Mouse (Mus musculus): Measurements from ENCODE around the gene Slc34a3. TPM values are rescaled to one million over a fixed set of nuclear protein-coding genes. Genes with fewer than 3 reads are reported as not detected.

Gene Slc34a3
- polyA plus RNA-seq, 1 experiment: 0.06 TPM

GRCm38 (mm10) chr2:25267241-25267640 lies 33.1 kb upstream of the Slc34a3 start:
- H3K27me3 ChIP-seq (ENCODE audit: control insufficient read depth, insufficient read depth, low read length): no peaks in the 10 kb centered on the region
- no peak overlapping the region for H3K27ac ChIP-seq (ENCODE audit: insufficient read depth, low read length)
- H3K4me3 ChIP-seq (ENCODE audit: extremely low read depth, insufficient read depth, insufficient read length): no peak overlapping the region
- peaks cover 20% of the 10 kb centered on the region for H3K4me1 ChIP-seq (ENCODE audit: control insufficient read depth, insufficient read depth, insufficient read length)
- peaks cover 5% of the 10 kb centered on the region for H3K36me3 ChIP-seq (ENCODE audit: control insufficient read depth, insufficient read depth, low read length)
- no peak for DNase-seq (ENCODE audit: low read depth in 1 of 2, low spot score in 2 of 2)
- no peak for TF ChIP-seq POLR2A (IDR thresholded peaks at IDR 0.05; ENCODE audit: low read depth, low read length)
- TF ChIP-seq CTCF (IDR thresholded peaks at IDR 0.05; ENCODE audit: extremely low read depth, insufficient read depth, insufficient read length, insufficient replicate concordance): no peak

GRCm38 (mm10) chr2:25266720-25267119 lies 32.6 kb upstream of the Slc34a3 start:
- peaks cover 20% of the 10 kb centered on the region for H3K4me1 ChIP-seq (ENCODE audit: control insufficient read depth, insufficient read depth, insufficient read length)
- DNase-seq (ENCODE audit: low read depth in 1 of 2, low spot score in 2 of 2): no peak
- peaks cover 5% of the 10 kb centered on the region for H3K36me3 ChIP-seq (ENCODE audit: control insufficient read depth, insufficient read depth, low read length)
- no peak overlapping the region for H3K27ac ChIP-seq (ENCODE audit: insufficient read depth, low read length)
- WGBS: 61% methylated on average over 2 of the region's 2 CpGs
- TF ChIP-seq POLR2A (IDR thresholded peaks at IDR 0.05; ENCODE audit: low read depth, low read length) (no peak), CTCF (IDR thresholded peaks at IDR 0.05; ENCODE audit: extremely low read depth, insufficient read depth, insufficient read length, insufficient replicate concordance) (no peak)
- H3K27me3 ChIP-seq (ENCODE audit: control insufficient read depth, insufficient read depth, low read length): no peaks in the 10 kb centered on the region
- H3K4me3 ChIP-seq (ENCODE audit: extremely low read depth, insufficient read depth, insufficient read length): no peak overlapping the region

- no peak overlapping the region for H3K4me3 ChIP-seq (ENCODE audit: extremely low read depth, insufficient read depth, insufficient read length)
- H3K36me3 ChIP-seq (ENCODE audit: control insufficient read depth, insufficient read depth, low read length): peaks cover 5% of the 10 kb centered on the region
- H3K27ac ChIP-seq (ENCODE audit: insufficient read depth, low read length): 0 out of 2 replicates have a peak overlapping the region, but pooled peaks have one; percentile 1
- no peaks in the 10 kb centered on the region for H3K27me3 ChIP-seq (ENCODE audit: control insufficient read depth, insufficient read depth, low read length)
- TF ChIP-seq CTCF (IDR thresholded peaks at IDR 0.05; ENCODE audit: extremely low read depth, insufficient read depth, insufficient read length, insufficient replicate concordance) (no peak), POLR2A (IDR thresholded peaks at IDR 0.05; ENCODE audit: low read depth, low read length) (no peak)
- DNase-seq (ENCODE audit: low read depth in 1 of 2, low spot score in 2 of 2): no peak
- peaks cover 20% of the 10 kb centered on the region for H3K4me1 ChIP-seq (ENCODE audit: control insufficient read depth, insufficient read depth, insufficient read length)
- WGBS: 47% methylated on average over 6 of the region's 6 CpGs
Observed at GRCm38 (mm10) chr2:25265897-25266656, 31.9 kb upstream of the Slc34a3 start.

- Histone ChIP-seq H3K27ac (ENCODE audit: insufficient read depth, low read length) (no peak overlapping the region), H3K4me1 (ENCODE audit: control insufficient read depth, insufficient read depth, insufficient read length) (peaks cover 20% of the 10 kb centered on the region), H3K36me3 (ENCODE audit: control insufficient read depth, insufficient read depth, low read length) (peaks cover 3% of the 10 kb centered on the region), H3K4me3 (ENCODE audit: extremely low read depth, insufficient read depth, insufficient read length) (no peak overlapping the region), H3K27me3 (ENCODE audit: control insufficient read depth, insufficient read depth, low read length) (no peaks in the 10 kb centered on the region)
- TF ChIP-seq POLR2A (IDR thresholded peaks at IDR 0.05; ENCODE audit: low read depth, low read length) (no peak), CTCF (IDR thresholded peaks at IDR 0.05; ENCODE audit: extremely low read depth, insufficient read depth, insufficient read length, insufficient replicate concordance) (no peak)
- no peak for DNase-seq (ENCODE audit: low read depth in 1 of 2, low spot score in 2 of 2)
- 75% methylated on average over 3 of the region's 3 CpGs for WGBS
Observed at GRCm38 (mm10) chr2:25264851-25265250, 30.7 kb upstream of the Slc34a3 start.

GRCm38 (mm10) chr2:25264286-25264660 lies 30.1 kb upstream of the Slc34a3 start:
- Histone ChIP-seq H3K27ac (ENCODE audit: insufficient read depth, low read length) (no peak overlapping the region), H3K27me3 (ENCODE audit: control insufficient read depth, insufficient read depth, low read length) (no peaks in the 10 kb centered on the region), H3K36me3 (ENCODE audit: control insufficient read depth, insufficient read depth, low read length) (no peaks in the 10 kb centered on the region; the same call in none of the 2 replicates), H3K4me1 (ENCODE audit: control insufficient read depth, insufficient read depth, insufficient read length) (peaks cover 20% of the 10 kb centered on the region), H3K4me3 (ENCODE audit: extremely low read depth, insufficient read depth, insufficient read length) (no peak overlapping the region)
- TF ChIP-seq CTCF (IDR thresholded peaks at IDR 0.05; ENCODE audit: extremely low read depth, insufficient read depth, insufficient read length, insufficient replicate concordance): no peak
- TF ChIP-seq POLR2A (IDR thresholded peaks at IDR 0.05; ENCODE audit: low read depth, low read length): no peak
- WGBS: 78% methylated on average over 5 of the region's 5 CpGs
- DNase-seq (ENCODE audit: low read depth in 1 of 2, low spot score in 2 of 2): no peak

- TF ChIP-seq CTCF (IDR thresholded peaks at IDR 0.05; ENCODE audit: extremely low read depth, insufficient read depth, insufficient read length, insufficient replicate concordance) (no peak), POLR2A (IDR thresholded peaks at IDR 0.05; ENCODE audit: low read depth, low read length) (no peak)
- Histone ChIP-seq H3K36me3 (ENCODE audit: control insufficient read depth, insufficient read depth, low read length) (no peaks in the 10 kb centered on the region; the same call in 1 of the 2 replicates), H3K4me1 (ENCODE audit: control insufficient read depth, insufficient read depth, insufficient read length) (peaks cover 20% of the 10 kb centered on the region), H3K4me3 (ENCODE audit: extremely low read depth, insufficient read depth, insufficient read length) (peak overlapping the region; percentile 71; the same call in 1 of the 2 replicates), H3K27ac (ENCODE audit: insufficient read depth, low read length) (no peak overlapping the region), H3K27me3 (ENCODE audit: control insufficient read depth, insufficient read depth, low read length) (no peaks in the 10 kb centered on the region)
- WGBS: 52% methylated on average over 12 of the region's 12 CpGs
- DNase-seq (ENCODE audit: low read depth in 1 of 2, low spot score in 2 of 2): no peak
Observed at GRCm38 (mm10) chr2:25263623-25264285, 29.6 kb upstream of the Slc34a3 start.
